Mouse (Mus musculus): ENCODE measurements around the gene Tmem114.

The Tmem114 gene

DNA sequence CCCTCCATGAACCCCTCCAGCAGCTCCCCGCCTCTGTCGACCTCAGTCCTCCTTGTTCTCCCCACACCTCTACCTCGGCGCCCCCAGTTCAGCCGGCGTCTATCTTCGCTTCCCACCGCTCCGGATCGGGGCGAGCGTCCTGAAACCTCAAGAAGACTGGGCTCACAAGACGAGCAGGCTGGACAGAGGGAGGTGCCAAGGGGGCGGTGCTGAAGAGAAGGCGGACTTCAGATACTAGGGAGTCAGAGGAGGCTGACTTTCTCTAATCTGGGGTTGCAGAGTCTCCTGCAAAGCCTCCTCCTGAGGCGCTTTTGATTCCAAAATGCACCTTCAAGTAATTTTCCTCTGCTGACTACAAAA lies at the start of gene Tmem114:
Tmem114 (minus strand) TSS at position 166 of the 360 bp plus-strand sequence.
- DNase-seq, result no peak

DNA sequence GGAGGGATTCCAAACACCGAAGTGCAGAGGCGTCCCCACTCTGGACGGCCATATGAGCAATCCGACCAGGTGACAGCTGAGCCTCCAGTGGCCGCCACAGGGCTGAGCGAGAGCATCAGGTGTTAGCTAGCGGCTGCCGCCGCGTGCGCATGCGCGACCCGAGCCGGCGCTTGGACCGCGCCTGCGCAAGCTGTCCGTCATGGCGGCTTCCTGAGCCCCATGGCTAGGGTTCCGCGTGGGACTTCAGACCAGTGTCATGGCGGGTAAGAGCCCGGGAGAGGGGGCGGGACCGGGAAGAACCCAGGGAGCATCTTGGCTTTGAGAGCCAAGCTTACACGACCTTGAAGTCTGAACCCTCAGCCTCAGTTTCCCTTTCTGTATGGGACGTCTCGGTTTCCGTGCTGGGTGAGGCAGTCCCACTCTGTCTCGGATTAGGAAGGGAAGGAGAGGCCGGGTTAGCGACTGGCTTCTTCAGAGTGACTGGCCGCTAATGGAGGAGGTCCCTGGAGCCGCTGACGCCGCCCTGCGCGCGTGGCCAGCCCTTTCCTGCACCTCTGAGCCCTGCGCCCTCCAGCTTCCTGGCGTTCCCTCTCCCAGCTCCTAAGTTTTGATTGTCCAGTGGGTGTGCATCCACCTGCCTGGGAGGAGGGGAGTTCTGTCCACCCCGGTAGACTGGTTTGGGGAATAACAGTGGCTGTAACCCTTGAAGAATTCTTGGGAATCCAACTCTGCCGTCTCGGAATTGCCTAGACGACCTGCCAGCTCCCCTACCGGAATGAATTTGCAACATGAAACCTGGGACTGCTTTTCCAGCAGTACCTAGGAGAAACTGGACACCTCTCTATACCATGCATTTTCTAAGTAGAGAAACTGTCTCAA lies 45.9 kb upstream of the Tmem114 start, which contains the start of gene Mettl22:
Mettl22 (plus strand) TSS at position 186 of the 879 bp plus-strand sequence.
- DNase-seq, result peak; percentile 91

GRCm38 (mm10) chr16:8470132-8470531 lies 45.2 kb upstream of the Tmem114 start:
- no peak for DNase-seq

- peak; percentile 68 for DNase-seq
Measured at GRCm38 (mm10) chr16:8459098-8459497, 34.2 kb upstream of the Tmem114 start.

GRCm38 (mm10) chr16:8458391-8458790 lies 33.5 kb upstream of the Tmem114 start:
- no peak for DNase-seq

DNA sequence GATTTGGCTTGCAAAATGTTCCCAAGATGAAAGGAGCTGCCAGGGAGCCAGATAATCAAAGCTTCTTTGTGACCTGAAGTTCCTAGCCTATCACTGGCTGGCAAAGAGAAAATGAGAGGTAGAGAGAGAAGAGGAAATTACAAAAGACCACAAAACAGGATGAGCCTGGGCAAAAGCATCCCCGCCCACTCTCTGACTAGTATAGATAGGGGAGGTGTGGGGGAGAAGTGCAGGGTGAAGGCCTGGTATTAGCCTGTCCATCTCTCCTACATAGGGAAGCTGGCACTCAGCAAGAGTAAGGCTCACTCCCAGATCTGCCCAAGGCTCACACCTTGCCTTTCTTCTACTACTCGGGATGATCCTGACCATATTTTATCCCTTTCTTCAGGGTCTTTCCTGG lies 30.3 kb upstream of the Tmem114 start:
- no peak for DNase-seq

DNA sequence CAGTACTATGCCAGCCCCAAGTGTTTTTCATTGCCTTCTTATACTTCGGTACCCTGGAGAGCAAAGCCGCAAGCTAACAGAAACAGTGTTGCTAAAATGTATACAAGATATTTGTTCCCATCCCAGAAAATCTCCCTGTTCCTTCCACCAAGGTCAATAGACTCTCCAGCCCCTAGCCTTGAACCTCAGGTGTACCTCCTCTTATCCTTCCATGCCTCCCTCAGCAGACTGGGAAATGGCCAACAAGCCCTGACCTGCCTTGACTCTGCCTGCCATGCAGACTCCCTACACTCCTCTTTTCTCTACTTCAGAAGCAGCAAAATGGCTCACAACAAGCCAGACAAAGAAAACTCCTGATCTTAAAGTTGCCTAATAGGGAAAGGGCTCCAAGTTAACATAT lies 28.4 kb upstream of the Tmem114 start:
- no peak for DNase-seq

GRCm38 (mm10) chr16:8446256-8446655 lies 21.3 kb upstream of the Tmem114 start:
- no peak for DNase-seq

DNA sequence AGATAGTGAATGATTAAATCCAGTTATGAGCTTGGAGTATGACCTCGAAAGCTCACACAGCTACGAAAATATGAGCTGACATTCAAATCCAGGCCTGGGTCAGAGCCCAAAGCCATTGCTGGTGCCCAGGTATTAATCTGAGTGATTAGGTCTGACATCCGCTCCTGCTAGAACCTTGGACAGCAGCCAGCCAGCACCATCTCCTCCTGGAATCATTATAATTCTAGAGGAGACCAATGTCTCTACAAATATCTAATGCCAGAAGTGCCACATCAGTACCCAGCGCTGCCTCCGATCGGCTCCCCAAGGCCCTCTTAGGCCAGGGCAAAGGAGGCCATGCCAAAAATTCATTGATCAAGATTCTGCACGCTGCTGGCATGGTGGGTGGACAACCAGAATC lies 20.0 kb upstream of the Tmem114 start:
- DNase-seq, result no peak

- DNase-seq, result no peak
Measured at GRCm38 (mm10) chr16:8432616-8433015, 7.7 kb upstream of the Tmem114 start.

DNA sequence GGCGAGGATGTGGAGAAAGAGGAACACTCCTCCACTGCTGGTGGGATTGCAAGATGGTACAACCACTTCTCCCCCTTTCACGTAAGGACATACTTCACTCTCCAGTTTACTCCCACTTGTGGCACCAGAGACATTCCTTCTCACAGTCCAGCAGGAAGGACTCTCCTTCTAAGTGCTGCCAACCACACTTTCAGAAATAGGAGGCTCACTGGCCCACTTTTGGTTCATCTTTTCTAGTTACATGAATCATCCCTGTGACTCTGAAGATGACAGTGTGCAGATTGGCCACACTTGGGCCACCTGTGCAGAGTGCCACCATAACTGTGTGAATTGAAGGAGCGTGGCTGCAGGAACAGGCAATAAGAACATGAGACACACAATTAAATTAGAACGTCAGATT lies 4.6 kb upstream of the Tmem114 start:
- no peak for DNase-seq

GRCm38 (mm10) chr16:8425736-8426135 lies 800 bp upstream of the Tmem114 start:
- DNase-seq, result no peak

DNA sequence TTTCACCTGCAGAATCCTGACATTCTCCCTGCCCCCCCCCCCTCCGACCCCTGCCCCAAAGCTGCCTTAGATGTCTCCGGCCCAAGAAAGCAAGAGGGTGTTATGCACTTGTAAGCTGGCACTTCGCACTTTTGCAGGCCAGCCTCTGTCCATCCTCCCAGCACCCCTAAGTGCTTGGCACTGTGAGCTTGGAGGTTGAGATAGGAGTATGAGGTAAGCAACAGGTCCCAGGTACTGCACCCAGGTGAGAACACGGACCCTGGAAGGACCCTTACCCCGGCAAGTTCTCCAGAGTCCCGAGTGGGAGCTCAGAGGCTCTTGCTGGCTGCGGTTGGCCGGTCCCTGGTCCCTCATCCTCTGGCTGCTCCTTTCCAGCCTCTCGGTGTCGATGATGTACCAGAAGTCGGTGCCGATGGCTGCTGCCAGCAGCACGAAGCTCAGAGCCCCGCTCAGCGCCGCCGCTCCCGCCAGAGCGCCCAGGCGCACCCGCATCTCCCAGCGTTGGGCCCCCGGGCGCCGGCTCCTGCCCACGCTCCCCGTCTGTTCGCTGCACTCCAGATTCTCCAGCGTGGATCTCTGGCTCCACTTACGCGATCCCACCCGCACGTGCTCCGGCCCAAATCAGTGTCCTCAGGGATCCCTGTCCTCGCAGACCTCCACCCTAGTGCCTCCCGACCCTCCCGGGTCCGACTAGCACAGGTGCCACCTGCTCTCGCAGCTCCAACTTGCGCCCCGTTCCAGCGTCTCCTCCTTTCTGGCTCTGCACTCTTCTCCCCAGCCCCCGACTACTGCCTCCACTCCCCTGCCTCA lies 570 bp downstream of the Tmem114 start:
- no peak for DNase-seq

- DNase-seq, result no peak
Measured at GRCm38 (mm10) chr16:8423626-8424114, 1.3 kb downstream of the Tmem114 start.

- DNase-seq, result no peak
Measured at GRCm38 (mm10) chr16:8420842-8421241, 4.1 kb downstream of the Tmem114 start.

GRCm38 (mm10) chr16:8420381-8420780 lies 4.6 kb downstream of the Tmem114 start:
- DNase-seq, result no peak

GRCm38 (mm10) chr16:8419666-8420065 lies 5.3 kb downstream of the Tmem114 start:
- DNase-seq, result no peak

DNA sequence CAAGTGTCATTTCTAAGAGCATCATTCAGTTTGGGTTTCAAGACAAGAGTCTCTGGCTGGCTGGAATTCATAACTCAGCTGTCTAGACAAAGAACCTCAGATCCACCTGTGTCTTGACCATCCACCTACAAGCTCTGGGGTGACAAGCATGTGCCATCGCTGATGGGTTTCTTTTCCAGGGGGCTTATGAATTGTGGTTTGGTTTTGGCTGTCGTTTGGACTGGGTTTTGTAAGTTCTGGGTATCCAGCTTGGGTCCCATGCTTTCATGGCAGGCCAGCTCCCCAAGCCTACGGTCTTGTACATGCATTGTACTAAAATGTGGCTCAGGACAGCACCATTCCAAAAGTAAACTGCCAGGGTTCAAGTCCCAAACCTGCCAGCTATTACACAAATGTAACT lies 6.8 kb downstream of the Tmem114 start:
- DNase-seq, result no peak

DNA sequence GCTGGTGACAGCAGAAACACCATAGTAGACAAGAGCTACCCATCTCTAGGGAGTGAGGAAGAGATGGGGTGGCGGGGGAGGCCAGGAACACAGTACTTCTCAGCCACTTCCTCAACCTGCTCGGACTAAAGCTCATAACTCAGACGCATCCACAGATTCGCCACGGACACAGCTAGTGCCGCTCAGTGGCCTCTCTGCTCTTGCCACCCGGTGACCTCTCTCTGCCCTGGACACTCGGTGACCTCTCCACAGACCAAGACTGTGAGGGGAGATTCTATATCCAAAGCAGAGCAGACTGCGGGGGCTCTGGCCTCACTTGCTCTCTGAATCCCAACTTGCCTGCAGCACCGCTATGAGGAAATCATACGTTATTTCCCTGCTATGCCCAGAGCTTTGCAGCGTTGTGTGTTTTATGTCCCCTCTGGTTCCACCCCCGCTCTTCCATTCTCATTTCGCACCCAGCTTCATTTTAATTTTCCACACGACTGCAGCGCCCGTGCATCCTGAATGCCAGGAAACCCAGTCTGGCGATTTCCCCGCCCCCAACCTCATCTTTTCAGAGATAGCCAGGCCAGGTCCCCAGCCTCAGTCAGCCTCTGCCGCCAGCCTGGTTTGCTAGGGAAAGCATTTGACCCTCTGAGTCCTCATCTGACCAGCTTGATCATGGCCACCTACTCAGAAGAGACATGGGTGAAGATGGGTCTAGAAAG lies 7.8 kb downstream of the Tmem114 start:
- no peak for DNase-seq

- DNase-seq, result no peak
Measured at GRCm38 (mm10) chr16:8415996-8416395, 8.9 kb downstream of the Tmem114 start.

GRCm38 (mm10) chr16:8413441-8413840 lies 11.5 kb downstream of the Tmem114 start:
- no peak for DNase-seq

GRCm38 (mm10) chr16:8412213-8412612 lies 12.7 kb downstream of the Tmem114 start:
- peak; percentile 18 for DNase-seq

DNA sequence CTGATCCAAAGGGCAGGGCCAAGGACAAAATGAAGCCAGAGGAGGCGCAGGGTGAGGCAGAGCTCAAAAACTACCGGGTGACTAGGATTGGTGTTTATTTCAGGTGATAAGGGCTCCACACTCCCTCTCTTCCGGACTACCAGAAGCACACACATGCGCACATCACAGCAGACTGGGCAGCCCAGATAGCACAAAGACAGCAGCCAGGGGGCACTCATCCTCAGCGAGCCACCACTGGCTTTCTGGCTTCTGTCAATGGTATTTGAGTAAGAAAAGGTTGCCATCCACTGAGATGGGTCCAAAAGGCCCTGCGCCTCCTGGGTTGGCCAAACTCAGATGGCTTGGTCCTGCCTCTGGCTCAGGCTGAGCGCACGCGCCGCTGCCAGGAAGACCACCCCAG lies 15.7 kb downstream of the Tmem114 start:
- peak; percentile 21 for DNase-seq

All from thymus, postnatal 25 days (tissue).